Mouse (Mus musculus) kidney, adult 2 months (tissue): ENCODE results near the gene Prkn. TPM values are rescaled to one million over a fixed set of nuclear protein-coding genes. Genes with fewer than 3 reads are reported as not detected.

ENCODE experiments used
- DNase-seq: peaks from one replicate; pipeline ENCODE4 v3.0.0; 2021
- H3K27ac ChIP-seq: fragments of 200-500 bp; 2 replicates; pipeline ENCODE4 v1.5.1; 2012; ENCODE audit warnings: low read depth, low read length, control low read depth, inconsistent platforms; ENCODE audit not compliant: insufficient read depth
- H3K27me3 ChIP-seq: fragments of 200-500 bp; replicated peaks from 2 replicates; pipeline ENCODE4 v1.6.1; 2012; ENCODE audit warnings: mild to moderate bottlenecking, moderate library complexity, low read length, inconsistent platforms; ENCODE audit not compliant: control insufficient read depth, insufficient read depth
- H3K36me3 ChIP-seq: fragments of 200-500 bp; 2 replicates; pipeline ENCODE4 v1.6.1; 2012; ENCODE audit warnings: mild to moderate bottlenecking, moderate library complexity, low read length, inconsistent platforms; ENCODE audit not compliant: control insufficient read depth, insufficient read depth
- H3K4me1 ChIP-seq: fragments of 200-500 bp; 2 replicates; pipeline ENCODE4 v1.6.1; 2011; ENCODE audit warnings: low read length; ENCODE audit not compliant: control insufficient read depth, insufficient read depth
- H3K4me3 ChIP-seq: fragments of 200-500 bp; 2 replicates; pipeline ENCODE4 v1.5.1; 2011; ENCODE audit warnings: mild to moderate bottlenecking, low read depth, low read length, control low read depth; ENCODE audit not compliant: insufficient read depth
- CTCF ChIP-seq: fragments of 200-500 bp; conservative IDR thresholded peaks from 2 replicates; pipeline ENCODE4 v1.5.1; 2011; ENCODE audit warnings: low read depth, mild to moderate bottlenecking, control low read depth, low read length, moderate library complexity, mixed read lengths; ENCODE audit not compliant: insufficient read depth, insufficient read length
- POLR2A ChIP-seq: fragments of 200-500 bp; IDR thresholded peaks from one replicate; pipeline ENCODE4 v1.6.1; 2011; ENCODE audit warnings: low read depth, low read length, control low read depth
- WGBS: fragments of 180-500 bp; shearing (Covaris S2); methylation state at CpG from one replicate; pipeline ENCODE4 v1.1.7; 2018; 5-methylcytosine and 5-hydroxymethylcytosine counted together
- polyA plus RNA-seq: library from polyadenylated mRNA; depleted of rRNA; stranded (reverse); fragments of >200 nt; gene quantifications from 2 replicates; pipeline ENCODE4 v1.2.3, GENCODE M21; 2012

Prkn gene
- polyA plus RNA-seq, 1 experiment: 6.1 TPM

DNA sequence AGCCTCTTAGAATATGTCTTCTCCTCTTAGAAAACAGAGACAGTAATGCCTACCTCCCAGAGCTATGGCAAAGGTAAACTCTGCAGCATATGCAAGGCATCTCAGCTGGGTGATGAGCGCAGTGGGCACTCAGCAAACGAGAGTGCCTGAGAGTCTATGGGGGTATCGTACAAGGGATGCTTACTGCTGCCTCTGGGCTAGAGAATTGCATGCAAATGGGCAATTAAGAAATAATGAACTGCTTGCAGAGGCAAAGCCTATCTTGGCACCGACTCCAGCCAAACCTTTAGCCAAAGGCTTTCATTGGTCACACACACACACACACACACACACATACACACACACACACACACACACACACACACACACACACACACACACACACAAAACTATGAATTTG lies 290.7 kb downstream of the Prkn start:
- DNase-seq: no peak
- H3K27ac ChIP-seq: no peak overlapping the region
- 66% methylated on average over 4 of the region's 4 CpGs for WGBS
- no peak for TF ChIP-seq CTCF
- TF ChIP-seq POLR2A: no peak
- no peak overlapping the region for H3K4me3 ChIP-seq
- no peaks in the 10 kb centered on the region for H3K27me3 ChIP-seq
- no peaks in the 10 kb centered on the region for H3K4me1 ChIP-seq
- no peaks in the 10 kb centered on the region for H3K36me3 ChIP-seq

DNA sequence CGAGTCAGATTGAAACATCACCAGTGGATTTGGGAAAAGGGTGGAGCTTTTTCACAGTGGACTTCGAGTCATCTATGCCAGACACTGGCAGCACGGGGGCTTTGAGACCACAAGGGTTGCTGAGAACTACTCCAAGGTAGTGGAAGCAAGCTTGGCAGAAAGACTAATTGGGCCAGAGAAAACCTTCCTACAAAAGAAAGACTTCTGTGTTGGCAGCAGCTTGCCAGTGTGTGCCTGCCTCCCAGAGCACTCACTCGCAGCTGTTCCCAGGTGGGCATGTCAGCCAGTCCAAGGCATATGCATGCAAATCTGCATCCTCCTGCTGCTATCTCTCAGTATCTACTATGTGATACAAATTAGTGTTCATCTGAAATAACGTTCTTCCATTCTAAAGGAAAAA lies 302.1 kb downstream of the Prkn start:
- 84% methylated on average over 5 of the region's 5 CpGs for WGBS
- Histone ChIP-seq H3K4me1 (no peaks in the 10 kb centered on the region), H3K4me3 (no peak overlapping the region), H3K36me3 (no peaks in the 10 kb centered on the region), H3K27ac (no peak overlapping the region), H3K27me3 (no peaks in the 10 kb centered on the region)
- TF ChIP-seq POLR2A (no peak), CTCF (no peak)
- DNase-seq: no peak

DNA sequence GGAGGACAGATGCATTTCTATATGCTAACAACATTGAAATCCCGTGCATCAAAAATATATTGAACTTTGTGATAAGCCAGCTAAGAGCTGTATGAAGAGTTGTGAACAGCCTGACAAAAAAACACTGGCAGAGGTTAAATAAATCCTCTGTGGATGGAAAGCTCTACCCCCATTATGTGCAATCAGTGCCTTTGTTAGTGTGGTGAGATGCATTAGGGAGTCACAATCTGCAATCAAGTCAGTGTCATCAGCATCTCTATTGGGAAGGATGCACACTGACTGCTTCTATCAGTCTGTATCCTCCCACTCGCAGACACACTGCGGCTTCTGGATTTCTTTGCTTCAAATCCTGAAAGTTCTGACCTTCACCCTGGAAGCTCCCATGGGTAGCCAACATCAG lies 315.9 kb downstream of the Prkn start:
- no peak for DNase-seq
- WGBS: 89% methylated on average over 3 of the region's 3 CpGs
- no peak for TF ChIP-seq POLR2A
- no peak for TF ChIP-seq CTCF
- Histone ChIP-seq H3K4me1 (no peaks in the 10 kb centered on the region), H3K36me3 (no peaks in the 10 kb centered on the region), H3K4me3 (no peak overlapping the region), H3K27me3 (no peaks in the 10 kb centered on the region), H3K27ac (no peak overlapping the region)

DNA sequence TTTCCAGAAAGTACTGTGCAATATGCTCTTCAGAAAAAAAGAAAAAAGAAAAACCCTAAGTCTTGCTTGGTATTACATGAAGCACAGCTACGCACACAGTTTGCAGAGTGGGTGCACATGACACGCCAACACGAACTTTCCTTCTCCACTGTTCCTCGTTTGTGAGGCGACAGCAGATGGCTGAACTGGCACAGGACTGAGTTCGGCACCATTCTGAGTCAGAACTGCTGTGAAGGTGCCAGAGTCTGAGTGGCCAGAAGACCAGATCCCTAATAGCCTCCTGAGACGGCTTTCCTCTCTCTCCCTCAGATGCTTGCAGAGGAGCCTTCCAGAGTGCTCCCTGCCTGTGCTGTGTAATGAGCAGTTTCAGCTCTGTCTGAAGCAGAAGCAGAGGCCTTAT lies 317.4 kb downstream of the Prkn start:
- Histone ChIP-seq H3K4me1 (no peaks in the 10 kb centered on the region), H3K27ac (no peak overlapping the region), H3K27me3 (no peaks in the 10 kb centered on the region), H3K4me3 (no peak overlapping the region), H3K36me3 (no peaks in the 10 kb centered on the region)
- WGBS: 80% methylated on average over 7 of the region's 7 CpGs
- TF ChIP-seq CTCF (no peak), POLR2A (no peak)
- DNase-seq: no peak

DNA sequence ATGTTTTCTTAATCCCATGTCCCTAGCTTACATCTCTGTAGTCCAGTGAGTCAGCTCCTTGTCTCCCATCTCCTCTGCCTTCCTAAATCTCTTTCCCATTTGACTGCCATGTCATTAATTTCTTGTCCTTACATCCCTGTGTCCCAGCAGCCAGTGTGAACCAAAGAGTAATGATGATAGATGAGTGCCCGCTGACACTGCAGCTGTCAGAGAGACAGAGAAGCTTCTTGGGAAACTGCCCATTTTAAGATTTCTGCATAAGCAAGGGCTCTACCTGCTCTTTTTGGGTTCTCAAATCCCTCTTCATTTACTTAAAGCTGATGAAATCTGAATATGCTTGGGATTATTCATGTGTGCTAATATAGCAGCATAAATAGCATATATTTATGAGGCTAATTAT lies 321.3 kb downstream of the Prkn start:
- 84% methylated on average over 1 of the region's 1 CpGs for WGBS
- Histone ChIP-seq H3K27me3 (no peaks in the 10 kb centered on the region), H3K27ac (no peak overlapping the region), H3K4me3 (no peak overlapping the region), H3K36me3 (no peaks in the 10 kb centered on the region), H3K4me1 (no peaks in the 10 kb centered on the region)
- TF ChIP-seq POLR2A (no peak), CTCF (no peak)
- DNase-seq: no peak

DNA sequence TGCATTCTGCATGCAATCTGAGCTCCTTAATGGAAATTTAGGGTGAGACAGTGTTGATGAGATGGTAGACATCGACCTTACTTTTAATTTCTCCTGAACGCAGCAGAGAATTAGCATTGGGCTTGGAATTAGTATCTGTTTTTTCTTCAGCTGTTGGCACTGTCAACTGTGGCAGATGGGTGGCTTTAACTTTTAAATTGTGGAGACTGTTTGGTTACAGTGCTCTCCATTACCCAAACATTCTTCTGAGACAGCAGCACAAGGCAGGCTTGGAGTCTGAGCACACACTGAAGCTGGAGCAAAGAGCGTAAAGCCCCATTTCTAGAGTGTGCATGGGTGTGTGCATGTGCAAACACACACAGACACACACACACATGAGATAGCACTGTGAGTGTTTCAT lies 322.6 kb downstream of the Prkn start:
- Histone ChIP-seq H3K36me3 (no peaks in the 10 kb centered on the region), H3K4me3 (no peak overlapping the region), H3K27ac (no peak overlapping the region), H3K27me3 (no peaks in the 10 kb centered on the region), H3K4me1 (no peaks in the 10 kb centered on the region)
- DNase-seq: no peak
- 81% methylated on average over 3 of the region's 3 CpGs for WGBS
- TF ChIP-seq POLR2A (no peak), CTCF (no peak)

DNA sequence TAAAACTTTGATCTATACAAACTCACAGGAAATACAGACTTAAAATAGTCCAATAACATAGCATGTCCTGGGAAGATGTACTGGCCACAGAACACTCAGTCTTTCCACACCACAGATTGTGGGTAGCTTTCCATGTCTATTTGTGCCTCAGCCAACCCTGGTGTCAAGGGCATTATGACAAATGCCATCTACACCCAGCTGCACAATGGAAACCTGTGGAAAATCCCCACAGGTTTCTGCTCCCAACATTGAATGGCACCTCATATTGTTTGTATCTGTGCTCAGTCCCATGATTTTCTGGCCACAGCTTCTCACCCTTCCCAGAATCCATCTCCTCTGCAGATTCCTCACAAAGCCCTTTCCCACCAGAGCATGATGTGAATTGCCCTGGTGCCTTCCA lies 347.2 kb downstream of the Prkn start:
- Histone ChIP-seq H3K4me3 (no peak overlapping the region), H3K36me3 (no peaks in the 10 kb centered on the region), H3K27me3 (no peaks in the 10 kb centered on the region), H3K27ac (no peak overlapping the region), H3K4me1 (no peaks in the 10 kb centered on the region)
- peak; percentile 19 for DNase-seq
- no peak for TF ChIP-seq POLR2A
- no peak for TF ChIP-seq CTCF

DNA sequence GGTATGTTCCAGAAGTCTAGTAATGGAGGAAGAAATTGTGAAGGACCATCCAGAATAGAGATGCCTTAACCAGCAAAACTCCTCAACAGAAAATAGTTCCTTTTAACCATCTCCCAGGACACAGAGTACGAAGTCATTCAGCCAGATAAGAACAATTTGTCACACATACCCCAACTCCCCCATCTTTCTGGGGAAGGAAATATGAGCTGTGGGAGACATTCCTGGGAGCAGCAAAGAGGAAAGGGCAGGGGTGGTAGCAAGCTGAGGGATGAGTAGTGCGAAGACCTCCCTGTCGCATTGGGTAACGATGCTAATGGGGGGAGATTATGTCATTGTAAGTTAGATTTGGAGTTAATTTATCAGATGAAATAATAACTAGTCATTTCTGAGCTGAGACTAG lies 348.3 kb downstream of the Prkn start:
- H3K4me3 ChIP-seq: no peak overlapping the region
- no peaks in the 10 kb centered on the region for H3K36me3 ChIP-seq
- no peak for DNase-seq
- no peaks in the 10 kb centered on the region for H3K4me1 ChIP-seq
- WGBS: 60% methylated on average over 4 of the region's 4 CpGs
- TF ChIP-seq CTCF (no peak), POLR2A (no peak)
- H3K27me3 ChIP-seq: no peaks in the 10 kb centered on the region
- no peak overlapping the region for H3K27ac ChIP-seq
